Mouse (Mus musculus): Measurements from ENCODE around the gene Tmem88b.

DNA sequence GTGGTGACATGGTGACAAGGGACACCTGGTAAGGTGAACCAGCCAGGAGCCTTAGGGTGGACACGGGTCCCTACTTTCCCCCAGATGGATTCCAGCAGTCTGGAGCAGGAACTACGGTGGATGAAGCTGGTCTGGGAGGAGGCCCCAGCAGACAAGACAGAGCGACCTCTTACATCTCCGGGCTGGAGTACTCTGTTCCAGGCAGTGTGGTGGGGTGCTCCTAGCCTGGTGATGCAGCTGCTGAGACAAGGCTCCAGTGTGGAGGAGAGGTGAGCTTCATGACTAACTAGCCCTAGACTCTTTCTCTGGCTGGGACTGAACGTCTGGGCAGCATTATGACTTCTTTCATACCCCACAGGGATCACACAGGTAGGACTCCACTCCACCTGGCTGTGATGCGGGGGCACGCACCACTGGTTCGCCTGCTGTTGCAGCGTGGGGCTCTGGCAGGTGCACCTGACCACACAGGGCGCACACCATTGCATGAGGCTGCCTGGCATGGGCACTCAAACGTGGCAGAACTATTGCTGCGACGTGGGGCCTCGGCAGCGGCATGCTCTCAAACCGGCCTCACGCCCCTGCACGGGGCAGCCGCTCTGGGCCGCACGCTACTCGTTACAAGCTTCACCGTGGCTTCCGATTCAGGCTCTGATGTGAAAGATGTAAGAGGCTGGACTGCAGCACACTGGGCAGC is 5.7 kb upstream of the Tmem88b start:
- no peak for TF ChIP-seq CTCF (IDR thresholded peaks at IDR 0.05 in 2 of 3, conservative IDR thresholded peaks at IDR 0.05 in 1 of 3; ENCODE audit: control insufficient read depth in 1 of 3, insufficient read depth in 1 of 3, low read depth in 2 of 3, low read length in 3 of 3, poor library complexity in 1 of 3, severe bottlenecking in 1 of 3)
- no peak for TF ChIP-seq GATA1 (IDR thresholded peaks at IDR 0.05; ENCODE audit: low read depth, low read length)
- TF ChIP-seq USF2 (IDR thresholded peaks at IDR 0.05; ENCODE audit: borderline replicate concordance in 1 of 2, insufficient read depth in 1 of 2, low read depth in 1 of 2, low read length in 2 of 2): no peak
- no peak for TF ChIP-seq MAFK (IDR thresholded peaks at IDR 0.05; ENCODE audit: borderline replicate concordance, low read depth, low read length)
- TF ChIP-seq POLR2A (IDR thresholded peaks at IDR 0.05; ENCODE audit: control insufficient read depth in 1 of 2, insufficient read depth in 1 of 2, low read depth in 1 of 2, low read length in 2 of 2, poor library complexity in 1 of 2): no peak
- TF ChIP-seq ZKSCAN1 (IDR thresholded peaks at IDR 0.05; ENCODE audit: low read depth, low read length): no peak
- TF ChIP-seq E2F4 (IDR thresholded peaks at IDR 0.05; ENCODE audit: borderline replicate concordance, low read depth, low read length): no peak
- TF ChIP-seq NELFE (IDR thresholded peaks at IDR 0.05; ENCODE audit: low read depth, low read length): no peak
